Mouse (Mus musculus): ENCODE measurements at regions not wholly inside any gene's neighbourhood (a gene's known extent, or its start where the extent isn't known, plus 50 kb on each side); places are given as distances from the start of the nearest gene placed in this dataset.
"Not testable (repeated sequence)": the region's sequence is repeated elsewhere in the genome, so short reads cannot be mapped to it uniquely, and the experiment has no call there.

GRCm38 (mm10) chr7:73827549-73827948, 87.4 kb downstream of the Fam174b start:
- DNase-seq (ENCODE audit: low spot score in 2 of 2), result no peak

- DNase-seq (ENCODE audit: low spot score in 2 of 2), result no peak
These were observed 90.5 kb downstream of the Fam174b start for GRCm38 (mm10) chr7:73830581-73830980.

GRCm38 (mm10) chr7:73840381-73840780, 100.3 kb downstream of the Fam174b start:
- DNase-seq (ENCODE audit: low spot score in 2 of 2), result no peak

GRCm38 (mm10) chr7:73852184-73852583, 112.1 kb downstream of the Fam174b start:
- no peak for DNase-seq (ENCODE audit: low spot score in 2 of 2)

GRCm38 (mm10) chr7:73853296-73853950, 113.3 kb downstream of the Fam174b start:
- not testable (repeated sequence) for DNase-seq (ENCODE audit: low spot score in 2 of 2)

GRCm38 (mm10) chr7:73855489-73855888, 115.4 kb downstream of the Fam174b start:
- peak; percentile 32 to 68 for DNase-seq (ENCODE audit: low spot score in 2 of 2)

- DNase-seq (ENCODE audit: low spot score in 2 of 2), result no peak
These were observed 116.8 kb downstream of the Fam174b start for GRCm38 (mm10) chr7:73856908-73857307.

GRCm38 (mm10) chr7:73865086-73865485, 125.0 kb downstream of the Fam174b start:
- no peak for DNase-seq (ENCODE audit: low spot score in 2 of 2)

GRCm38 (mm10) chr7:73872181-73872580, 132.1 kb downstream of the Fam174b start:
- DNase-seq (ENCODE audit: low spot score in 2 of 2), result no peak

GRCm38 (mm10) chr7:73881252-73882042, 132.0 kb downstream of the St8sia2 start:
- no peak for DNase-seq (ENCODE audit: low spot score in 2 of 2)

GRCm38 (mm10) chr7:73886152-73886551, 127.3 kb downstream of the St8sia2 start:
- DNase-seq (ENCODE audit: low spot score in 2 of 2), result no peak
